Mouse (Mus musculus) intestine, postnatal 0 days (tissue): ENCODE data around the gene Macf1. TPM values are rescaled to one million over a fixed set of nuclear protein-coding genes. Genes with fewer than 3 reads are reported as not detected.
A peak's percentile ranks its signal among the peaks of the same experiment; 100 is the strongest.

Source experiments
- ATAC-seq: fragments of 200-750 bp; cut with Nextera tagmentation; 2 replicates; pipeline ENCODE4 v1.8.0; 2017; ENCODE audit warnings: mild to moderate bottlenecking, moderate TSS enrichment, moderate library complexity
- H3K27ac ChIP-seq: fragments of 300-500 bp; sonication (generic); 2 replicates; pipeline ENCODE4 v1.5.1; 2014; ENCODE audit warnings: mild to moderate bottlenecking, low read depth, low read length, moderate library complexity
- H3K27me3 ChIP-seq: fragments of 300-500 bp; sonication (generic); replicated peaks from 2 replicates; pipeline ENCODE4 v1.6.1; 2014; ENCODE audit warnings: low read length, mixed read lengths; ENCODE audit not compliant: control insufficient read depth, insufficient read depth
- H3K36me3 ChIP-seq: fragments of 300-500 bp; sonication (generic); 2 replicates; pipeline ENCODE4 v1.6.1; 2014; ENCODE audit warnings: mild to moderate bottlenecking, moderate library complexity; ENCODE audit not compliant: control insufficient read depth, insufficient read depth
- H3K4me1 ChIP-seq: fragments of 300-500 bp; sonication (generic); replicated peaks from 2 replicates; pipeline ENCODE4 v1.6.1; 2014; ENCODE audit warnings: antibody characterized with exemption, low read length, mixed read lengths; ENCODE audit not compliant: control insufficient read depth, insufficient read depth
- H3K4me2 ChIP-seq: fragments of 300-500 bp; sonication (generic); replicated peaks from 2 replicates; pipeline ENCODE4 v1.6.1; 2014; ENCODE audit warnings: low read depth, mild to moderate bottlenecking, moderate library complexity
- H3K4me3 ChIP-seq: fragments of 300-500 bp; sonication (generic); 2 replicates; pipeline ENCODE4 v1.5.1; 2014; ENCODE audit warnings: low read depth, low read length
- H3K9ac ChIP-seq: fragments of 300-500 bp; sonication (generic); 2 replicates; pipeline ENCODE4 v1.6.1; 2014; ENCODE audit warnings: mild to moderate bottlenecking, low read depth, low read length
- H3K9me3 ChIP-seq: fragments of 300-500 bp; sonication (generic); 2 replicates; pipeline ENCODE4 v1.6.1; 2016; ENCODE audit warnings: mixed run types; ENCODE audit not compliant: control insufficient read depth
- CTCF ChIP-seq: sonication (generic); IDR thresholded peaks from 2 replicates; pipeline ENCODE4 v1.5.1; 2016; ENCODE audit warnings: low read depth, mild to moderate bottlenecking, control low read depth, antibody characterized with exemption, moderate library complexity
- WGBS: fragments of 180-500 bp; shearing (Covaris S2); extraction: QIAGEN DNeasy Blood & Tissue Kit; methylation state at CpG from one replicate; pipeline ENCODE4 v1.1.7; 2014; 5-methylcytosine and 5-hydroxymethylcytosine counted together
- polyA plus RNA-seq: library from polyadenylated mRNA; unstranded; fragments of >200 nt; fragmentation: Nextera tagmentation; extraction: Ambion mirVana; gene quantifications from 2 replicates; pipeline ENCODE4 v1.2.1, GENCODE M21; 2015

The Macf1 gene
- polyA plus RNA-seq, 1 experiment from 2014 or later, result 17.3 TPM

DNA sequence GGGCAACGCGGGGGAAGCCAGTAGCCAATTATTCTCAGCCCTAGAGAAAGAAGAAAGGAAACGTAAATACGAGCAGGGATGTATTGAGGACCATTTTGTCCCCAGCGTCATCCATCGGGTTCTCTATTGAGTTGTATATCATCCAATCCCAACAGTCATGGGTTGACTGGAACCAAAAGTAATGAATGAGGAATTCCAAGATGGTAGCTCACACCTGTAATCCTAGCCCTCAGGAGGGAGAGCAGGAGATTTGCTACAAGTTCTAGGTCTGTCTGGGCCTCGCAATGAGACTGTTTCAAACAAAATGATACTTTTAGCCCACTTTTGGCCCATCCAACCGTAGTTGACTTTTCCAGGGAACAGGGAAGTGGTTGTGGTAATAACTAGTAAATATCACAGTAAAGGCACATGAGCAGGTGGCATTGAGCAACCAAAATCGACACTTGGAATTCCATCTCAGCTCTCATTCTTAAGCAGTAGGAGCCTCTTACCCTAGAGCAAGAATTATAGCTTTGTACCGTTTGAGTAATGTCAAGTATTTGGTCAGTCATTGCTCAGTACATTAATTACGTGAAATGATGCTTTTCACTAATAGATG, 18.4 kb downstream of the Macf1 start:
- Histone ChIP-seq H3K36me3 (no peaks in the 10 kb centered on the region), H3K27me3 (no peaks in the 10 kb centered on the region), H3K4me2 (peak overlapping the region; percentile 97), H3K9me3 (no peaks in the 10 kb centered on the region), H3K4me3 (peak overlapping the region; percentile 82), H3K27ac (peak overlapping the region; percentile 96; the same call in 1 of the 2 replicates), H3K4me1 (no peaks in the 10 kb centered on the region), H3K9ac (peak overlapping the region; percentile 95; the same call in 1 of the 2 replicates)
- 44% methylated on average over 11 of the region's 11 CpGs for WGBS
- ATAC-seq, result no peak
- no peak for TF ChIP-seq CTCF

DNA sequence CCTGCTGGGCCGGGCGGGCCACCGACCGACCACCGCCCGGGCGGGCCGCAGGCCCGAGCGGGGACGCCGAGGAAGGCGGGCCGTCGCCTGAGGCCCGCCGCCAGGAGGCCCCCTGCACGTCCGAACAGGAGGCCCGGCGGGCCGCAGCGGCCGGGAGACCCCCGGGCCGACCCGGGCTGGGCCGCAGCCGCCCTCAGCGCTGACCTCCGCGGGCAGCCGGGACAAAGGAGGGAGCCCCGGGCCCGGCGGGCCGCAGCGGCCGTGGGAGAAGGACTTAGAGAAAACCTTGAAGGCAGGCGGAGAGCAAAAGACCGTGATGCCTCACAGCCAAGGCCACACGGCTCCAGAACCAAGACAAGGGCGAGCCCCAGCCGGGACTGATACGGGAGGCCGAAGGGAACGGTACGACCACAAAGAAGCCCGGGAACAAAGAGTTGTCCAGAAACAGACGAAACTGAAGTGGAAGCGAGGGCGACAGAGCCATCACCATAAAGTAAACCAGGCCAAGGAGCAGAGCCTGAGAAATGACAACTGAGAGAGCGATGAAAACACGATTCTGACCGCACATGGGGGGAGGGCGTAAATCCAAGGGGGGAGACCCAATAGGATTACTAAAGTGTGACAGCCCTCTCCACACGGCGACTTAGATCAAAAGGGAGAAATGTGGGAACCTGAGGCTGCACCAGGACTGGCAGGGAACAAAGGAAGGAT, 19.1 kb downstream of the Macf1 start:
- Histone ChIP-seq H3K9ac (peak overlapping the region; percentile 95), H3K9me3 (no peaks in the 10 kb centered on the region), H3K4me2 (peak overlapping the region; percentile 97), H3K36me3 (no peaks in the 10 kb centered on the region), H3K27me3 (no peaks in the 10 kb centered on the region), H3K4me3 (peak overlapping the region; percentile 82), H3K4me1 (no peaks in the 10 kb centered on the region), H3K27ac (peak overlapping the region; percentile 96)
- TF ChIP-seq CTCF, result peak; percentile 15; the same call in 1 of the 2 replicates
- under 1% methylated on average over 56 of the region's 58 CpGs for WGBS
- ATAC-seq, result peak; percentile 48

DNA sequence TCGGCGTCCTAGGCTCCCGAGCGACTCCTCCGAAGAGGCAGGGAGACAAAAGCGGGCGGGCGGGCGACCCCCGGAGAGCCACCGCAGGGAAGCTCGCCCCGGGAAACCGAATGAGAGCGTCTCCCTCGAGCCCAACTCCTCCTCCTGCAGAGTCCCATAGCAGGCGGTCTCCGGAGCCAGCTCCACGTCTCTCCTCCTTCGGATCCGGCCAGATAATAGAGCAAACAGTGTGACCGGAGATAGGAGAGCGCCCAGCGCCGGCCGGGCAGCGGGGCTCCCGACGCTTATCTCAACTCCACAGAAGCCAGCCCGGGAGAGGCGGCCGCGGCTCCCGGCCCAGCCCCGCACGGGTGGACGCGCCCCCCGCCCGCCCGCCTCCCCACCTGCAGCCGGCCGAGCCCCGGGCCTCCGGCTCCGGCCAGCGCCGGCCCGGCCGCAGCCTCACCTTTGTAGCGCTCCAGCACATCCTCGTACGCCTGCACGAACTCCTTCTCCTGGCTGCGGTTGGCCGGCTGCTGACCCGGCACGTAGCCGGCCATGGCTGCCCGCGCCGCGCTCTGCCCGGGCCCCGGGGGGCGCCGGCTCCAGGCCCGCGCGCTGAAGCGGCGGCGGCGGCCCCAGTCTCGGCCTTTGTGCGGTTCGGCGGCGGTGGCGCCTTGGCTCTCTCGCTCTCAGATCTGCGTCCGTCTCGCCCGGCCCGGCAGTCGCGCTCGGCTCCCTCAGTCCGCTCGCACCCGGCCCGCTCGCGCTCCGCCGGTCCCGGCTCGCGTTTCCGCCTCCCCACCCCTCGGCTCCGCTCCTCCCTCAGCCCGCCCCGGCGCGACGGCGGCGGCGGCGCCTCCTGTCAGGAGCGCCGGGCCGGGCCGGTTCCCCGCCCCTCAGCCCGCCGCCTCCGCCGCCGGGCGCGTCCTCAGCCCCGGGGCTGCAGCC, 19.9 kb downstream of the Macf1 start:
- WGBS, result under 1% methylated on average over 88 of the region's 125 CpGs
- Histone ChIP-seq H3K36me3 (no peaks in the 10 kb centered on the region), H3K27me3 (no peaks in the 10 kb centered on the region), H3K27ac (peak overlapping the region; percentile 96), H3K4me3 (peak overlapping the region; percentile 82), H3K9me3 (no peaks in the 10 kb centered on the region), H3K4me2 (peak overlapping the region; percentile 97), H3K4me1 (no peaks in the 10 kb centered on the region), H3K9ac (peak overlapping the region; percentile 95)
- no peak for TF ChIP-seq CTCF
- peak; percentile 77 for ATAC-seq

DNA sequence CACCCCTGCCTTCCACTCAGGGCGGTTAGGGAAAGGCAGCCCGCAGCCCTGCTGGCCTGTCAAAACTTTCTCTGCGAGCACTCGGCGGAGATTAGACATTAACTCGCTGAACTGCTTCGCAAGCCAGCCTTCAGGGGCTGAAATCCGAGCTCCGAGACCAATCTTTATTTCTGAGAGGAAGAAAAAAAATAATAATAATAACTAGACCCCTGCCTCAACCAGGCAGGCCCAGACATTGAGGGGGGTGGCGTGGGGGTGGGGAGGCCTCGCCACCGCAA, 20.5 kb downstream of the Macf1 start:
- Histone ChIP-seq H3K36me3 (no peaks in the 10 kb centered on the region), H3K27ac (peak overlapping the region; percentile 96), H3K4me3 (peak overlapping the region; percentile 82), H3K4me2 (peak overlapping the region; percentile 97), H3K9me3 (no peaks in the 10 kb centered on the region), H3K4me1 (no peaks in the 10 kb centered on the region), H3K27me3 (no peaks in the 10 kb centered on the region), H3K9ac (peak overlapping the region; percentile 95)
- TF ChIP-seq CTCF, result no peak
- WGBS, result 0% methylated on average over 12 of the region's 12 CpGs
- 0 out of 2 replicates have a peak, but pooled peaks have one; percentile 40 for ATAC-seq

DNA sequence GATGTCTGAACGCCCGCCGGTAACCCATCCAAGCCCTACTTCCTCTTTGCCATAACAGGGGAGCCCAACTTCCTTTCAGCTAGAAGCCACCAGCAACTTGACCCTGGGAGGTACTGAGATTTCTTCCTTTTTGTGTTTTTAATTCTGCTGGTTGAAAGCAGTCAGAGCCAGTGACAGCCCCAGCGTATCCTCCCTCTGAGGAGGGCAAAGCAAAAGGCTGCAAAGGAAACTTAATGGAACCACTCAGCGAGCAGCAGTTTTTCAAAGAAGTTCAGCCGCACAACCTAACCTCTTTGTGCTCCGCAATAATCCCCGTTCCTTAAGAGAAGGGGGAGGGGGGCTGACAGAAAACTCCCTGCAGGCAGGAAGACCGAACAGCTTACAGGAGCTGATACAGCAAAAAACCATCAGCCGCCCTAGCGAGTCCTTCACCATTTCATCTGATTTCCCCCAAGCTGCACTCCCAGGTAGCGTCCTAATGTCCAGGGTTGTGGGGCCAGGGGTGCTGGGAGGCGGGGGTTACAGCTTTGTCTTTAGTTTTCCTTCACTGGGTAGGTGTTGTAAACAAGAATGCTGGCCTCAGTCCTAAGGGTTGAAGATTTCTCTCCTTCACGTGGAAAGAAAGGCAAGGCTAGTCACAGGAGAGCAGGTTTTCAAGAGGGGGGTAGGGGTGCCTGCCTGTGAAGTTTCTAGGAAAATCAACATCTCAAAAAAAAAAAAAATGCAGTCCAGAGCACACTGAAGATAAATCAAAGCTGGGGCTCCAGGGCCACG, 21.1 kb downstream of the Macf1 start:
- Histone ChIP-seq H3K9me3 (no peaks in the 10 kb centered on the region), H3K36me3 (no peaks in the 10 kb centered on the region), H3K4me2 (peak overlapping the region; percentile 97), H3K9ac (peak overlapping the region; percentile 95; the same call in 1 of the 2 replicates), H3K27me3 (no peaks in the 10 kb centered on the region), H3K4me3 (peak overlapping the region; percentile 82), H3K27ac (peak overlapping the region; percentile 96; the same call in 1 of the 2 replicates), H3K4me1 (no peaks in the 10 kb centered on the region)
- no peak for TF ChIP-seq CTCF
- WGBS, result 15% methylated on average over 15 of the region's 15 CpGs
- ATAC-seq, result no peak
